Mouse (Mus musculus) cortical plate, adult 2 months (tissue): Measurements from ENCODE around the gene Rasal3. TPM values are rescaled to one million over a fixed set of nuclear protein-coding genes. Genes with fewer than 3 reads are reported as not detected.

Experiments
- H3K27ac ChIP-seq: fragments of 200-500 bp; 2 replicates; pipeline ENCODE4 v1.5.1; 2012; ENCODE audit warnings: low read length, control low read depth, inconsistent platforms; ENCODE audit not compliant: insufficient read depth
- H3K4me1 ChIP-seq: fragments of 200-500 bp; 2 replicates; pipeline ENCODE4 v1.6.1; 2011; ENCODE audit warnings: low read length; ENCODE audit not compliant: control insufficient read depth, insufficient read depth
- H3K4me3 ChIP-seq: fragments of 200-500 bp; 2 replicates; pipeline ENCODE4 v1.5.1; 2011; ENCODE audit warnings: mild to moderate bottlenecking, low read length, control low read depth; ENCODE audit not compliant: insufficient read depth
- CTCF ChIP-seq: fragments of 200-500 bp; IDR thresholded peaks from 2 replicates; pipeline ENCODE4 v1.5.1; 2011; ENCODE audit warnings: mild to moderate bottlenecking, control low read depth, low read length; ENCODE audit not compliant: insufficient read depth; ENCODE audit errors: extremely low read depth
- POLR2A ChIP-seq: fragments of 200-500 bp; IDR thresholded peaks from 2 replicates; pipeline ENCODE4 v1.6.1; 2011; ENCODE audit warnings: mild to moderate bottlenecking, low read length, control low read depth; ENCODE audit not compliant: insufficient read depth; ENCODE audit errors: extremely low read depth
- polyA plus RNA-seq: library from polyadenylated mRNA; depleted of rRNA; stranded (reverse); fragments of >200 nt; gene quantifications from 2 replicates; pipeline ENCODE4 v1.2.3, GENCODE M21; 2012

The Rasal3 gene
- polyA plus RNA-seq, 1 experiment = 4.8 TPM

- TF ChIP-seq CTCF (no peak), POLR2A (no peak)
- no peak overlapping the region for H3K27ac ChIP-seq
- no peak overlapping the region for H3K4me3 ChIP-seq
- H3K4me1 ChIP-seq = no peaks in the 10 kb centered on the region
Measured at GRCm38 (mm10) chr17:32356281-32356680, 47.1 kb downstream of the Rasal3 start.

DNA sequence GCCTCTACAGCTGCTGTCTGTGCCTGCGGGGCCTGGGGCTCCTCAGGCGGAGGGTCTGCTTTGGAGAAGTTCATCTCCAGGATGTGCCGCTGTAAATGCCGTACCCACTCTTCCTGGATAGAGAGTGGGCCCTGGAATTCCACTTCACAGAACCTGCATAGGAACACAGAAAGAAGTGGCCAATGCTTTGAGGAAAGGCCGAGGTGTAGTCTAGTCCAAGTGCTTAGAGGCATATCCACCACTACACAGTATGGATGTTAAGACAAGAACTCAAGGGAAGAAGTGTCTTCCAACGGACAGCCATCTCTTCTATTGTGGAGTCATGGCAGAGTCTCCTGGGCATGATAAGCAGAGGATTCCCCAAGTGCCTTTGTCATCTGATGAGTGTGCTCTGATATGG lies 48.4 kb downstream of the Rasal3 start:
- Histone ChIP-seq H3K27ac (no peak overlapping the region), H3K4me3 (no peak overlapping the region), H3K4me1 (no peaks in the 10 kb centered on the region)
- no peak for TF ChIP-seq POLR2A
- no peak for TF ChIP-seq CTCF

- Histone ChIP-seq H3K4me1 (no peaks in the 10 kb centered on the region), H3K4me3 (no peak overlapping the region), H3K27ac (no peak overlapping the region)
- no peak for TF ChIP-seq CTCF
- TF ChIP-seq POLR2A = no peak
Measured at GRCm38 (mm10) chr17:32354211-32354610, 49.2 kb downstream of the Rasal3 start.

DNA sequence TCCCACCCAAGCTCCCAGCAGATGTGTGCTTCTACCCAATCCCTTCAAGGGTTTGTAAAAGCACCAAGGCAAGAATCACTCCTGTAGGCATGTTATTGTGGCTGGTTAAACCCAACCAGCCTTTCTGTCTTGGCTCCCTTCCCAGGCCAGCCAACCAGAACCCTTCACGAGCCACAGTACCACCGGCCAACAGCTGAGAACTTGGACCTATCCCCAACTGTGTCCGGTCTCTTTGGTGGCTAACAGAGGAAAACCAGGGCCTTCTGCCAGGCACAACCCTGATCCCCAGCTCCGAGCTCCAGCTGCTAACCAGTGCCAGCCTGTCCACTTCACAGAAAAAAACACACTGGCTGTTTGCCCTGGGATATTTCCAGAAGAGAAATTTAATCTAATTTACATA lies 49.7 kb downstream of the Rasal3 start:
- Histone ChIP-seq H3K27ac (peak overlapping the region; percentile 29; the same call in 1 of the 2 replicates), H3K4me1 (peaks cover 2% of the 10 kb centered on the region; the same call in 1 of the 2 replicates), H3K4me3 (no peak overlapping the region)
- TF ChIP-seq CTCF (no peak), POLR2A (no peak)

DNA sequence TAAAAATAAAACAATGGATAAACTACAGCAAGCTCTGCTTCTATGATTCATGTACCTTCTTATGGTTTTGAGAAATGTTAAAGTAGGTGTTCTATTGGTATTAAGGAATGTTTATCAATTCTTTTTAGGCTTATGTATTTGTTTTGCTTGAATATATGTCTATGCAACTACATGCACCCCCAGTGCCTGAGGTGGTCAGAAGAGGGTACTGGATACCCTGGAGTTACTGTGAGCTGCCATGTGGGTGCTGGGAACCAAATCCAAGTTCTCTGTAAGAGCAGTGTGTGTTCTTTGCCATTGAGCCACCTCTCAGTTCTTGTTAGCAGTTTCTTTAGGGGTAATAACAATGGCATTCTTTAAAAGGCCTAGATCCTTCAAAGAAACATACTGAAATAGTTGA lies 51.7 kb downstream of the Rasal3 start:
- Histone ChIP-seq H3K4me3 (no peak overlapping the region), H3K4me1 (peaks cover 4% of the 10 kb centered on the region; the same call in 1 of the 2 replicates), H3K27ac (no peak overlapping the region)
- no peak for TF ChIP-seq POLR2A
- TF ChIP-seq CTCF = no peak

DNA sequence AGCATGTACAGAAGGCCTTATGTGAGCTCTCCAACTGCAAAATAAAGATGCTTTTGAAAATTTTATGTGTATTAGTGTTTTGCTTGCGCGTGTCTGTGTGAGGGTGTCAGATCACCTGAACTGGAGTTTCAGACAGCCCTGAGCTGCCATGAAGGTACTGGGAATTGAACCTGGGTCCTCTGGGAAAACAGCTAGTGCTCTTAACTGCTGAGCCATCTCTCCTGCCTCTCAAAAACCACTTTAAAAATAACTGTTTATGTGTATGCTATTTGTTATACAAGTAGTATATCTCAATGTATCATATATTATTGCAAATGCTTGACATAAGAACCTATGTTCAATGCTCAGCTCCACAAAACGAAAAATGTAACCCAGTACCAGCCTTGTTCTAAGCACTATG lies 52.1 kb downstream of the Rasal3 start:
- no peak overlapping the region for H3K4me3 ChIP-seq
- no peak overlapping the region for H3K27ac ChIP-seq
- peaks cover 4% of the 10 kb centered on the region; the same call in 1 of the 2 replicates for H3K4me1 ChIP-seq
- no peak for TF ChIP-seq POLR2A
- TF ChIP-seq CTCF = no peak

DNA sequence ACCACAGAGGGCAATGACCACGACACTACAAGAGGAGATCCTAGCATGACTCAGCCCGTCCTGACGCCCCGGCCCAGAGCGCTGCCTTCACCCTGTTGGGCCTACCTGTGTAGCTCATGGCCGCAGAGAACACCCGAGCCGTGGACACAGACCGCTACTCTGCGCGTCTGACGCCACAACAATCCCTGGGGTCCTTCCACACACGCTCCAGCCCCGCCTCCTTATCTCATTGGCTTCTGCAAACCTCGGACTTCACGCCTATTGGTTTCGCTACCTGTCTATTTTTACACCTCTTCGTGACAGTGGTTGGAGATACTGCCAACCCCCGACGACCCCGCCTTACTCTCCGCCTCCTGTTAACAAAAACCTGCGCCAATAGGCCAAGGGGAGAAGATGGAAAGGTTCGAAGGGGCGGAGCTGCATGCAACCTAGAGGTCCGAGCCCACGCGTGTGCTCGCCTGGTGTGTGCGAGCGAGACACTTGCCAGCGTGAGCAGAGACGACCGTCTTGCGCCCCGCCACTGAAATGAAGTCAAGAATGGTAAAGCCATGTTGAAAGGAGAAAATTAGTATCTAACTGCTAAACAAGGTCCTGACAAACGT lies 52.9 kb downstream of the Rasal3 start, which contains the start of gene Akap8l:
Gene Akap8l, minus strand, starts transcription at position 226 of the 602 bp plus-strand sequence.
- TF ChIP-seq CTCF (no peak), POLR2A (peak; percentile 100)
- peak within 1 kb of the TSS; percentile 80 for H3K27ac ChIP-seq
- peak within 1 kb of the TSS; percentile 89 for H3K4me3 ChIP-seq
- H3K4me1 ChIP-seq = peaks cover 4% of the 10 kb centered on the region; the same call in 1 of the 2 replicates

DNA sequence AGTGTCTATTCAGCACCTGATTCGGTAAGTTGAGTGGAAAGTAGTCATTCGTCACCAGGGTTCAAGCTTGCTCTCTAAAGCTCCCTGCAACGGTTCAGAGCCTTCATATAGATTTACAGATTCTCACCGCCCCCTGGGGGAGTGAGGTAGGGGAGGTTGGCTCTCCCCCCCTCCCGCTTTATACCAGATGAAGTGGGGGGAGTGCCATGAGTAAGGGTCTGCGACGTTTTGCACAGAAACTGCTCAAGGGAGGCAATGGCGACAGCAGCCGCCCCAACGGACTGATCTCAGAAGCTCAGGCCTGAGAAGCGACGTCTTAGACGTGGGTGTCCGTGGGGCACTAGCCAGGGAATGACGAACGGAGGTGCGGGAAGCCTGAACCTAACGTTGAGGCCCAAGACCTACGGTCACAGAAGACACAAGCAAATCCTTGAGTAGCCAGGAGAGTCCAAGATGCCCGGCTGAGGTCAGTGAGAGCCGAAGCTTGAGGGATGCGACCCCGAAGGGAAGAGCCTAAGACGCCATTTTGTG lies 53.5 kb downstream of the Rasal3 start:
- Histone ChIP-seq H3K4me1 (peaks cover 4% of the 10 kb centered on the region; the same call in 1 of the 2 replicates), H3K4me3 (peak overlapping the region; percentile 89), H3K27ac (peak overlapping the region; percentile 80)
- TF ChIP-seq CTCF = no peak
- TF ChIP-seq POLR2A = no peak

DNA sequence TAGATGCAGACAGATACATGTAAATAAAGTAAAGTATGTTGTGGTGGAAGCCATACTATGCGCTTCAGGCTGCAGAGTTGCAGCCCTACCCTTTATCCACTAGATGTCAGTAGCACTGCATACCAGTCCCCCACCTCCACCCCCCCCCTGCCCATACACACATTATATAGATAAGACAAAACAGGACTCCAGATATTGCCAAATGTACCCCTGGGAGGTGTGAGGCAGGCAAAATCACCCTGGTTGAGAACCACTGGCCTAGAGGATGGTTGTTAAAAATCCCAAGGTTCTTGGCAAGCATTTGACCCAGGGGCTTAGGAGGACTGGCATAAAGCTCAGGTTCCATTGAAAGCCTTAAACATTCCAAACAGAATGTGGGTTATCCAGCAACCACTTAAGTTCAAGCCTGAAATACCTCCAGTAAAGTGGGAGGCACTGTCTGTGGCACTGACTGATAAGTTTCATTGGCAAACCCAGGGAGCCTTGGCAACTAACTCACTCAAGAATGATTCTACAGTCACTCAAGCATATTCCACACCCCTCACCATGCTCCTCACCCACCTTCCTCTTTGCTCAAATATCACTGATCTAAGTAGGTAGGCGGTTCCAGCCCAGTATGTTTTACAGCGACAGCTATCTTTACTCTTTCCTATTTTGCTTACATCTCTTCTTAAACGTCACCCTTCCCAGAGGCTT lies 54.2 kb downstream of the Rasal3 start:
- TF ChIP-seq POLR2A (0 out of 2 replicates have a peak, but pooled peaks have one; percentile 59), CTCF (peak; percentile 76)
- Histone ChIP-seq H3K4me3 (peak overlapping the region; percentile 89), H3K4me1 (peaks cover 4% of the 10 kb centered on the region; the same call in 1 of the 2 replicates), H3K27ac (no peak overlapping the region)
